ENCODE assay signal across 9 mouse cellular contexts in genomic region chr17:86801213-86801815, GRCm38 (mm10). TPM values are rescaled to one million over a fixed set of nuclear protein-coding genes. Genes with fewer than 3 reads are reported as not detected.
A peak's percentile ranks its signal among the peaks of the same experiment; 100 is the strongest.
DNase-seq lines count a peak whose midpoint lies in the region; TF ChIP-seq lines count a peak whose summit lies in the region.
"Had no signal": no experiment of that assay in that cellular context is flagged by ENCODE, and none has a peak within 500 bp of the region (broad histone marks: within the 10 kb centered on the region; RNA-seq: fewer than 3 reads in every experiment).

No protein-coding gene starts in this region.

- no peak overlapping the region for H3K4me3 ChIP-seq in left cerebral cortex, adult 2 months
- H3K4me3 ChIP-seq in limb, embryonic 10.5 days, result no peak overlapping the region

- no peaks in the 10 kb centered on the region for H3K9me3 ChIP-seq in limb, embryonic 10.5 days (replicated peaks)

- peak overlapping the region; percentile 55 for H3K27ac ChIP-seq in left cerebral cortex, adult 2 months
- H3K27ac ChIP-seq in limb, embryonic 10.5 days, result peak overlapping the region; percentile 37; the same call in 1 of the 2 replicates

- peaks cover 21% of the 10 kb centered on the region for H3K4me1 ChIP-seq in limb, embryonic 10.5 days

- intact Hi-C loops in left cerebral cortex, adult 2 months (cut with DNase I), result loop anchor here (5.0 kb wide), 1 partner anchor 44 kb away; no protein-coding TSS in a partner anchor
- intact Hi-C loops in left cerebral cortex, postnatal 36 days (cut with DNase I), result loop anchor here (5.0 kb wide), 1 partner anchor 44 kb away; no protein-coding TSS in a partner anchor
- intact Hi-C loops in heart, postnatal 14 days (cut with DNase I), result no loop called here

- WGBS in limb, embryonic 10.5 days, result 79% methylated on average over 11 of the region's 11 CpGs

- H3K36me3 ChIP-seq in limb, embryonic 10.5 days, result no peaks in the 10 kb centered on the region

- peak in 1 of 2 experiments; percentile 18 for DNase-seq in left cerebral cortex, adult 2 months (ENCODE audit: extremely low spot score in 1 of 2, low spot score in 2 of 2)
- no peak for DNase-seq in left cerebral cortex, postnatal 36 days (ENCODE audit: low spot score in 2 of 2)
- peak; percentile 78 for DNase-seq in adrenal gland, postnatal 10 days
- DNase-seq in heart, postnatal 14 days, result peak; percentile 40 to 46
- DNase-seq in limb, embryonic 10.5 days (ENCODE audit: low spot score), result no peak
- no peak for DNase-seq in natural killer cell, adult 2 months (ENCODE audit: low spot score in 2 of 2)
- no peak for DNase-seq in embryo, embryonic 10 days (ENCODE audit: low spot score)
- DNase-seq in cerebellum, adult 11 months, result no peak

- TF ChIP-seq CTCF in left cerebral cortex, adult 2 months (IDR thresholded peaks at IDR 0.05), result no peak

- H3K27me3 ChIP-seq in limb, embryonic 10.5 days (ENCODE audit: low read depth, poor library complexity, severe bottlenecking), result no peaks in the 10 kb centered on the region
- H3K27me3 ChIP-seq: Patski had no signal

RNA-seq across cellular contexts. Expression of gene Epas1, which starts 47.8 kb away (rescaled TPM):
- 10 to 100 TPM; 93.6 to 97.0 TPM for total RNA-seq in left cerebral cortex, adult 2 months (2021)
- 10 to 100 TPM; 82.2 to 94.0 TPM for total RNA-seq in left cerebral cortex, postnatal 36 days (2021)
- 100 to 1,000 TPM; 178 to 213 TPM for total RNA-seq in adrenal gland, postnatal 10 days (2021)
- total RNA-seq in heart, postnatal 14 days (2021), result 100 to 1,000 TPM; 259 to 278 TPM
- polyA plus RNA-seq in limb, embryonic 10.5 days (2016; fragmentation: Nextera tagmentation; extraction: Ambion mirVana), result 2.8 and 2.9 TPM in 2 replicates

Comparison
In these comparisons a context has a peak if more than half of its experiments do, and no peak if none do; other contexts are left out.
1. DNase-seq: peak in adrenal gland, postnatal 10 days (single experiment) and heart, postnatal 14 days (2 of 2); none in left cerebral cortex, postnatal 36 days (0 of 2), limb, embryonic 10.5 days (single experiment), natural killer cell, adult 2 months (0 of 2), embryo, embryonic 10 days (single experiment) and cerebellum, adult 11 months (single experiment).